Mouse (Mus musculus) 416B (cell line): ENCODE results near the gene Azgp1.
"Not testable (repeated sequence)": the region's sequence is repeated elsewhere in the genome, so short reads cannot be mapped to it uniquely, and the experiment has no call there.

Experiments
- DNase-seq: peaks from one replicate; pipeline ENCODE4 v3.0.0; 2011; ENCODE audit warnings: low read depth

The Azgp1 gene

DNA sequence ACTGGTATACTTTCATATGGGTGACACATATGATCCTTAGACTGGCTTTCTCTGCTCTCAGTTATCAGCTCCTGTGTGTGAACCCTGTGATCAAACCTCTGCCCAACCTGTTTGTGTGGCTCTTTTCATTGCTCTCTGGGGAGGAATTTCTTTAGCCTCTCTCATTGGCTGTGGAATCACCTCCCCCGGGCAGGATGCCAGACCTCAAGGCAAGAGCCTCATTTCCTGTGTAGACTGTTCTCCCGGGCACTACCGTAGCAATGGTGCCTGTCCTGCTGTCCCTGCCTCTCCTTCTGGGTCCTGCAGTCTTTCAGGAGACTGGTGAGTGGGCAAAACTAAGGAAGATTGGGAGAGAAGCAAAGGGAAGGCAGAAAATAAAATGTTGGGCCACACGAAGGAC lies at the start of gene Azgp1:
Gene Azgp1 (plus strand): TSS at position 221 of the 400 bp plus-strand sequence.
- DNase-seq = peak; percentile 19

DNA sequence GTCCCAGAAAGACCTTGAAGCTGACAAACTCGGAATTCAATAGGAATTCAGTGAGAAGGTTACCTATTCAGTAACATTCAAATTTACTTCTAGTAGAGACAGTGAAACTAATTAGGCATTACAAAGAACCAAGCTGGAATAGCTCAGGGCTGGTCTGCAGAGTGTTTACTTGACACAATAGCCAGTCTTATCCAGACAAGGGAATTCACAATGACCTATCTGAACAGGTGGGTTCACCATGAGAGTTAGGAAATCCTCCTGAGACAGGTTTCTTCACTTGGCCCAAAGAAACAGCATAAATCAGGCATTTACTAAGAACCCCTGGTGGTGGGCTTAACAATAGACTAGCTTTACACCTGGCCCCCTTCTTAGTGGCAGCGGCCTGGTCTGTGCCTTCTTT lies 47.4 kb upstream of the Azgp1 start:
- not testable (repeated sequence) for DNase-seq

DNA sequence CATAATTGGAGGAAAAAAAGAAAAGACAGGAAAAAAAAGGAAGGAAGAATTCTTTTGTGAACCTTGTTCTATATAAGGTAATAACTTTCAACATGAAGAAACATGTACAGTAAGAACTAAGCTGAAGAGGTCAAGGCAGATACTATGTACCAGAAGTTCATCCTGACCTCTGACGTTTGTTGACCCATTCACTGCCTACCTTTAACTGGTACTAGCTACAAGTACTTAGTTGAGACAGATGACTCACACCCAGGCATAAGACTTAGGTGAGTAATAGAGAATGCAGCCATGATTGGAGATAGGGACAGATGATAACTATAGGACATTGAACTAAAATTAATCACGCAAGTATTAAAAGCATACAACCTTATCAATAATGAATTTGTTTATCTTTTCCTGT lies 44.8 kb upstream of the Azgp1 start:
- DNase-seq = no peak

DNA sequence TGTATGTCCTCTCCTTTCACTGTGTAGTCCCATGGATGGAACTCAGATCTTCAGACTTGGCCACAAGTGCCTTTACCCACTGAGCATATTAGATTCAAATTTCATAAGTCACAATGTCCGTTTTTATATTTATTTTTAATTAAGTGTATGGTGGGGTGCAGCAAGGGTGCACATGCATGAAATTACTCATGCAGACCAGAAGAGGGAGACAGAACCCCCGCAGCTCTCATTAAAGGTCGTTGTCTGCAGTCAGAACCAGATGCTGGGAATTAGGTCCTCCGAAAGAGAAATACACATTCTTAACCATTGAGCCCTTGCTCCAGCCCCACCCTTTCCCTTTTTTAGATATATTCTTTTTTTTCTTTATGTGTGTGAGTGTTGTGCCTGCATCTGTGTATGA lies 44.1 kb upstream of the Azgp1 start:
- DNase-seq = peak; percentile 41

DNA sequence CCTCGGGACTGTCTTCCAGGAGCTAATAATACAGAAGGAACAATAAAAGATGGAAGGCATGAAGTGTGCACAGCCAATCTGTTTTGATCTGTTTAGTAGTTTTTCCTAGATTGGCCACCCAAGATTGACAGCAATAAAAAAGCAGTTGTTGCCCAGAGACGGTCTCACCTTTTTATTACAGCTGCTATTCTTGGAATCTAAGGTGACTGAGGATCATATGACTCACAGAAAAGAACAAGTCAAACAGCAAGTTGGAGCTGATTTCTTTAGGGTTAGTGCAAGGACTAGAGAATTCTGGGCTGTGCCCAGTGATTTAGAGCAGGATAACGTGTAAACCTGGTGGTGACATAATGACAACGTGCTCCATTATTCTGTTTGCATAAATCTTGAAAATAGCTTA lies 40.4 kb upstream of the Azgp1 start:
- no peak for DNase-seq

DNA sequence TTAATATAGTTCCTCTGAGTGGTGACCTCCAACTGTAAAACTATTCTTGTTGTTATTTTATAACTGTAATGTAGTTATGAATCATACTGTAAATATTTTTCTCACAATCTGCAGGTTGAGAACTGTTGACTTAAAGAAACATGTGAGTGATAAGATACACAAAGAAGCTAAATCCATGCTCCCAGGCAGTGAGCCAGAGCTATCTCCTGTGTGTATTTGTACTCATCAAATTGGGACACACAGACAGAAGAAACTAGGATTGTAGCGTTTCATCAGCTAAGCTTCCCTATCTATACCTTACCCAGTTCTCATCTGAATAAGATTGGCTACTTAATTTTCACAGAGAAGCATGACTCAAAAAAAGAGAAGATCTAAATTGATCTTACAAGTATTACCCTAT lies 38.2 kb upstream of the Azgp1 start:
- no peak for DNase-seq

DNA sequence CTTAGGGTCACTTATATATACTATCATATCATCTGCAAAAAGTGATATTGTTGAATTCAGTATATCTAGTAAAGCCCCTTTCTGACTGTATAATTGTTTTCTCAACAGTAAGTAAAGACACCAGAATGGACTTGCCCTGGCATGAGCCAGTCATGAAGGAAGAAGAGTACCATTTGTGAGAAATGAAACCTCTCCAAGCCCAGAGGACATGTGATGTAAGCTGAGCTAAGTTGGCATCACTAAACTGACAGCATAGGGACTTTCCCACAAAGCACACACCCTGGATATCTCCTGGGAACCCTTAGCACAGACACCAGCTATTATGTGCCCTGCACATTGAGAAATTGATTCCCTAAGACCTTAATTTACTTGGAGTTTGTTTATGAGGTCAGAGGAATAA lies 34.0 kb upstream of the Azgp1 start:
- DNase-seq = no peak

DNA sequence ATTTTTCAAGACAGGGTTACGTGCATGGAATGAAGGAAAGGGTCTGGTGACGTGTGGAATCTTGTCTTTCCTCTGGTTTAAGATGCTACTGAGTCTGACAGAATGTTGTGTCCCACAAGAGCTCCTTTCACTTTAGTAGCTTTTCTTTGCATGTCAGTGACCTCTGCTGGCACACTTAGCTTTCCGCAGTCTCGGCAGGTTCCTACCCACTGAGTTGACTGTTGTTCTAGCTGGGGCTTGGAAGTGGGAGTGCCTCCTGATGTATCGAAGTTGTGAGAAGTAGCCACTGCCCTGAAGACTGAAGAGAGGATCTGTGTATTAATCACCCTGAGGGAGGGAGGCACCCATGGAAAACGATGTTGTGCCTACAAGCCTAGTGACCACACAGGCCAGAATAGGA lies 30.1 kb upstream of the Azgp1 start:
- peak; percentile 10 for DNase-seq

DNA sequence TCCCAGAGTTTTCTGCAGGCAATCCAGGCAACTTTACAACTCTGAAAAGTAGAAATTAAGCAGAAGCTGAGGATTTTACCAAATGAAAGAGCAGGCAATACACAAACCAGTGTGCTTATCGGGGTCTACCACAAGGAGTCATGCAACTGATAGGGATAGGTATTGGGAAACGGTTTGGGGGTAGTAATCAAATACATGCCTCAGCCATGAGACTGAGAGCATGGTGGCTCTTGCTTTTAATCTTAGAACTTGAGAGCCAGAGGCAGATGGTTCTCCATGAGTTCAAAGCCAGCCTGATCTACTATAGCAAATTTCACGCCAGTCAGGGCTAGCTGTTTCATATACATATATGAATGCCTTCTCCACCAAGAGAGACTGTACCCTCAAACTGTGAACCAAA lies 24.9 kb upstream of the Azgp1 start:
- no peak for DNase-seq

DNA sequence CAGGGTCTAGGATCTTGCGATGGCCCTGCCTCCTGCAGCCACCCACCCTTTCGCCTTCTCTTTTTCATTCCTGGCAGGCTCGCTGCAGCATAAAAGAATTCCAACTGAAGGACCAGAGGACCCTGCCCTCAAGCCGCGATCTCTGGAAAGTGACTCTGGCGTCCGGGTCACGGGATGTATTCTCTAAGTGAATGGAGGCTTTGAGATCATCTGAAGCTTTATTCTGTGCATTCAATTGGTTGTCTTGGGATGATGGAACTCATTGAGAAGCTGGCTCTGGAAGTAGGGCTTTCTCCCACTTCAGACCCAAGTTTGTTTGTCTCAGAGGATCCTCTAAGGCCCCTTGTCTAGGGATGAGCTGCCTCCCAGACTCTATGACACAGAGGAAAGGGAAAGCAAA lies 18.4 kb upstream of the Azgp1 start, which contains the start of gene Gjc3:
Gene Gjc3 (minus strand): TSS at position 154 of the 400 bp plus-strand sequence.
- no peak for DNase-seq

DNA sequence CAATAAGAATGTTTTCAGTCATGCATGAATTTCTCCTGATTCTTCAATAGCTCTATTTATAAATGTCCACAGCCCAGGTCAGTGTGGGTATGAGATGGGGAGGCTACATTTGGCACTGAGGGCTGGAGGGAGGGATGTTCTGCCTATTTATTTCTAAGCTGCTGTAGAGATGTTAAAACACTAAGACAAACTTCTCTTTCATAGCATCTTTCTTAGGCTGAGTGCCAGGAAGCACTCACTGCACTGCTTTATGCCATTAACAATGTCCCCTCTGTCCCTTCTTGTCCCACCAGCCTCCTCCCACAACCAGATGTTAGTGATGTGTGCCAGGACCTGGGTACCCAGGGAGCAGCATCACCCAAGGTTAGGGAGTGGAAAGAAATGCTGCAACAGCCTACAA lies 14.8 kb upstream of the Azgp1 start:
- no peak for DNase-seq

DNA sequence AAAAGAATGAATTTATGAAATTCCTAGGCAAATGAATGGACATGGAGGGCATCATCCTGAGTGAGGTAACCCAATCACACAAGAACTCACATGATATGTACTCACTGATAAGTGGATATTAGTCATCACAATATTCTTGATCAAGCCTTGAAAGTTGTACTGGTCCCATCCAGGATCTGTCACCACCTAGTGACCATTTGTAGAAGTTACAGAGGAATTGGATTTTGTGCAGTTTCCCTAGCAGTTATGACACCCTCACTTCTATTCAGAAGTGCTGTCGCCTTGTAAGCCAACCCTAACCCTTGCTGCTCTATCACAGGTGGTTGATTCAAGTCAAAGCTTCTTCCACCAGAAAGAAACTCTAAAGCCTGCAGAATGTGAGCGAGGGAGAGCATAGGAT lies 8.2 kb upstream of the Azgp1 start:
- DNase-seq = peak; percentile 62

DNA sequence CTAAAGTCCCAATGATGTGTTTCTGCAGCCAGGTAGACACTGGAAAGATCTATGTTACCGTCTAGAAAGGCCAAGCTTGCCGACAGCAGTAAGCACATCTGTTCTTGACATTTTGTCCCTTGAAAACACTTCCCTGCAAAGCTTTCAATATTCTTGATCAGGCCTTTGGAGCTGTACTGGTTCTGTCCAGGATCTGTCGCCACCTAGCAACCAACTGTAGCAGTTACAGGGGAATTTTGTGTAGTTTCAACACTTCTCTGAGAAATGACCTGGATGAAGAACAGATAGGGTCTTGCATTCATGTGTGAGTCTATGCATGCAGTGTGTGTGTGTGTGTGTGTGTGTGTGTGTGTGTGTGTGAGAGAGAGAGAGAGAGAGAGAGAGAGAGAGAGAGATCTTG lies 7.6 kb upstream of the Azgp1 start:
- peak; percentile 37 for DNase-seq

DNA sequence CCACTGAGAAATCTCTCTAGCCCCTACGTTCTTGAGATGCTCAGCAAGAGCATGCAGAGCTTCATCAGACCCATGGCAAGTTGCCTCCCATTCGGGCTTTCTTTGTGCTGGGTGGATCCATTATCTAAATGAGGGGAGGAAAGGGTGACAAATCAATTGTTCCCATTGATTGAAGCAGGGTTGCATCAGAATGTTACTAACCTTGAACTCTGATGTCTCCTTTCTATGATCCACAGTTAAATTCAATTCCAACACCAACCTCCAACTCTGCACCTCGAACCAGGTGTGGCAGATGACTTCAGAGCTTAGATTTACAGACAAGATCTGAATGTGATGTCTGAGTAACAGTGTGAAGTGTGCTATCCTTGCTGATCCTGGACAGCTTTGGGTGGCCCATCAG lies 6.6 kb upstream of the Azgp1 start:
- DNase-seq = no peak

DNA sequence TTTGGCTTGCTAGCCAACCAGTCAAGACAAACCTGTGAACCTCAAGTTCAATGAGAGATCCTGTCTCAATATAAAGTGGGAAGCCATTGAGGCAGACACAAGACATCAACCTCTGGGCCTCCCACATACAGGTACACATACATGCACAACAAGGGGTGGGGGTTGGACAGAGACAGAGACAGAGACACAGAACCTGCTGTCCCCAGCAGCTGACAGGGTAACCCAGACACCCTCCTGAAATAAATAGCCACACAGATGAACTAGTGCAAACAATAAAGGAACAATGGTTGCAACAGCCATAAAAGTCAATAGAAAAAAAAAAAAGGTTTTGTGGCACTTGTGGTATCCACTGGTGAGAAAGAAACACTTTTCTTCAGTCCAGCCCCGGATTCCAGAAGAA lies 5.9 kb upstream of the Azgp1 start:
- no peak for DNase-seq

DNA sequence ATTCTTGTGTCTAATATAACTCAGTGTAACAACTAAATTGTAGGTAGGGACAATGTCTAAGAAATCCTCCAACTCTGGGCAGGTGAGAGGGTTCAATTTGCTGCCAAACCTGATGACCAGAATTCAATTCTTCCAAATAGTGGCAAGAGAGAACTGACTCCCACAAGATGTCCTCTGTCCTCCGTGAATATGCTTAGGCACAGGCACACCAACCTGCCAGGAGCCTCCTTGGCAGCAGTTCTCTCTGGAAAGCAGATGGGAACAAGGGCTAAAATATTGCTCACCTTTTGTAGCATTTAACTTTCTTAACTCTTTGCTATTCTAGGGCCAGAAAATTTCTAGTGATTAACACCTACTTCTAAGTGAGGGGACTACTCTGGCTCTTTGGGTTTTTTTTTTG lies 4.0 kb upstream of the Azgp1 start:
- DNase-seq = no peak

DNA sequence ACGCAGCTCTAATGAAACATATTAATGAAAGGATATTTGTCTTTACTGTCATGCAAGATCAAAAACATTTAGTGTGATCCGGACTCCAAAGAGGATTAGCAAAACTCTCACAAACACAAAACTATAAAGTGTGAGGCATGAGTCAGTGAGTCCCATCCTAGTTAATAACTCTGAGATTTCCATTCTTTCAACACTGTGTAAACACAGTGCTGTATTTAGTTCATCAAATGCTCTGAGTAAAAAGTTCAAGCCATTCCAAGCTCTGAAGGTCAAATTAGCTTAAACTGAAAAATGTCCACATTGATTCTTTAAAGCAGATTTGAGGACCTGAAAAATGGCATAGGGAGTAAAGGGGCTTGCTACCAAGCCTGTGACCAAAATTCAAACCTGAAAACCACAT lies 2.2 kb upstream of the Azgp1 start:
- DNase-seq = no peak

DNA sequence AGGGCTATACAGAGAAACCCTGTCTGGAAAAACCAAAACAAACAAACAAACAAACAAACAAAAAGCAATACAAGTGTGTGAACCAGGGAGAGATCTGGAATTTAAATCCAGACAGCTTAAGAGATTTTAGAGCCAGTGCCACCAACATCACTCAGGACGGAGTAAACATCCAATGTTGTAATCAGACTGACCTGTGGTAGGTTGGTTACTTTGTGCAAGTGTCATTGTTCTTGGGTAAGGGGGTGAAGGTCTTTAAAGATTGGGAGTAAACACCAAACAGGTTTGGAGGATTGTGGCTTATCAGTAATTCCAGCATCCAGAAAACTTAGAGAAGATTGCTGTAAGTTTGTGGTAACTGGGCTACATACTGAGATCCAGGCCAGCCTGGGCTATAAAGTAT lies 5.0 kb downstream of the Azgp1 start:
- DNase-seq = no peak

DNA sequence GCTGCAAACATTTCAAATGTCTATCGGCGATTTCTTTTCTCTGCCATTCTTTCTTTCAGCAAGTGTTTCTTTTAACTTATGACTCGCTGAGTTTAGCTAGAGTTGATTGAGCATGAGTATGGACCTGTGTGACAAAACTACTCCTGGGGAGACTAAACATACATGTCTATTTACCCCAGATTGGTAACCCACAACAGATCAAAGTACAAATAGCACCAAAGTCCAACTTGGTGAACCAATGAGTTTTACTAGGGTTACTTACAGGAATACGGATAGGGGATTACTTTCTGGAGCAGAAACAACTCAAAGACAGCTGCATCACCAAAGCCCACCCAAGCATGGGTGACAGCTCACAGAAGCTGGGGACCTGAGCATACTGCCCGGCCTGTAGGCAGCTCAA lies 28.1 kb downstream of the Azgp1 start:
- DNase-seq = no peak

DNA sequence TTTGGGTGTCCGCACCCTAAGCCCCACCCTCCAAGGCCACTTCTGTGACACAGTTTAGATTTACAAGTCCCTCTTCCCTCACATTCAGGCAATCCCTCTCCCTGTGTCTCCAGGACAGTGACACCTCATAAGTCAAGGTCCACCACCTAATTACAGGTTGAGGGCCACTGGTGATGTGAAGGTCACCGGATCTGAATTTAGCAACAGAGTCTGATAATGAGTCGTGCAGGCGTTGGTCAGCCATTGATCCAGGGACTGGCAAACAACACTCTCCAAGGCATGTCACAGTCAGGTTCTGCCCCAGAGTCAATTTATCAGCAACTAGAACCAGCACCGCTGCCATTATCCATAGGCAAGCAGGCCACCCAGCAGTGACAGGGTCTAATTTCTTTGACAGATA lies 31.1 kb downstream of the Azgp1 start:
- no peak for DNase-seq

DNA sequence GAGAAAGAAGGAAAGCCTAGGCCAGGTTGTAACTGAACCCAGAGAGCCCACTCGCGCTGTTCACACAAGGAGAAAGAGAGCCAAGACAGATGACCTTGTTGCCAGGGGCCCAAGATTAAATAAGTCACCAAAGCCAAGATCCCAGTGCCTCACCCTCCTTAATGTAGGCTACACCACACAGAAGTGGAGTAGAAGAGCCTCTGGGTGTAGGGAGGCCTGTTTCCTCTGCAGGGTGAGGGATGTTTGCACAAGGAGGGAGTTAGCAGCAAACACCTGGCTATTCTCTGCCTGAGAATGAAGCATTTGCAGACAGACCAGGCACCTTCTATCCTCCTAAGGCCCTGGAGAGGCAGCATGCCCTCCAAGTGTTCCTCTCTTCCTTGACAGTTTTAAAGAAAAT lies 35.2 kb downstream of the Azgp1 start:
- no peak for DNase-seq

DNA sequence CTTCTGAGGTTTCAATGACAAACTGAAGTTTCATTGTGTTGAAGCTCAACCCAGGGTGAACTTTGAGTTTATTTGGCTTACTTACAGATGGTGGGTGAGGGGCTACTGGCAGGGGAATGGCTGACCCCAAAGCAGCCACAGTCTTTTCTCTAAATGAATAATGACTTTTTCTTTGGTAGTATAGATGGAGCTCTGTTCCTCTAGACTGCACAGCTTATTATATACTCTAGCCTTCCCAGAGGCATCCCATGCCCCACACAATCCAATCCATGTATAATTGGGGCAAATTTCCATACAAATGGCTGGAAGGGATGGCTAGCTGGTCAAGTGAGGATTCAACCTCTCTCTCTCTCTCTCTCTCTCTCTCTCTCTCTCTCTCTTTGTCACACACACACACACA lies 35.7 kb downstream of the Azgp1 start:
- no peak for DNase-seq

DNA sequence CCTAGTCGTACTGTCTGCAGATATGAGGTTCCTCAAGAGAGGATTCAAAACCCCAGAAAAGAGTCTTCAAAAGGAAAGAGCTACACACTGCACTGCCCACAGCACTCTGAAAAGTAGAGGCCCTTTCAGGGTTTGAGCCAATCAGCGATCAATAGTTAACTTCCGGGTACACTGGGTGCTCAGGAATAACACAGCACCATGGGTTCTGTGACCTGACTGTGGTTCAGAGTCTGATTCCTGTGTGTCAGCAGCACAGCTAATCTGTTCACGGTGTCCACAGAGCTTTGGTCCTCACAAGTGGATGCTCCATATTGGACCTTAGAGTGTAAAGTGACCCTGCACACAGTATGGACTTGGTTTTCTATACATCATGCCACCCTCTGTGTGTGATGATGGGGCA lies 38.3 kb downstream of the Azgp1 start:
- not testable (repeated sequence) for DNase-seq

DNA sequence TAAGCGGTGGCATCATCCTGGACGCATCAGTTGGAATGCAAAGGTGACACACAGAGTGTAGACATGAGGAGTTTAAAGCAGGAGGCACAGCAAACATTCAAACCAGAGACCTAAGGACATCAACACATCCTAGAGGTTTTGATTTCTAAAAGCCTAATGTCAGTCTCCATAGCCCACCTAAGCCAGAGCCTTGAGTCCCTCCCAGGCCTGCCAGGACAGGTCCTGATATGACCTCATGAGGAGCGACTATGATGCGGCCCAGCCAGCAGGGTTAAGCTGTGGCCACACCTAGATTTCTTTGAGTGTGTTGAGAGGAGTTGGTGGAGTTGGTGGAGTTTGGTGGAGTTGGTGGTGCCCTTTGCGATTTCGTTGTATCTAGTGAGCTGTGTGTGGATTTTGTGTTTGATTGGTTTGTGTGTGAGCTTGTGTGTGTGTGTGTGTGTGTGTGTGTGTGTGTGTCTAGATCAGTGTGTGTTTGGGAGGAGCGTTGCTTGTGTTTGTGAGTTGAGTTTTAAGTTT lies 39.7 kb downstream of the Azgp1 start, which contains the start of the genes Smok3a and Smok3b:
Gene Smok3a (plus strand): TSS at position 301 of the 519 bp plus-strand sequence.
Gene Smok3b (plus strand): TSS at position 469 of the 519 bp plus-strand sequence.
- not testable (repeated sequence) for DNase-seq
